Mouse (Mus musculus): ENCODE data around the gene Qrich1.

The Qrich1 gene

GRCm38 (mm10) chr9:108481520-108482210, 34.9 kb upstream of the Qrich1 start:
- TF ChIP-seq CTCF (conservative IDR thresholded peaks at IDR 0.05; ENCODE audit: low read length) (no peak), NANOG (IDR thresholded peaks at IDR 0.05; ENCODE audit: borderline replicate concordance, low read length) (no peak), POU5F1 (IDR thresholded peaks at IDR 0.05; ENCODE audit: borderline replicate concordance, low read length) (no peak)
- Histone ChIP-seq H3K9me3 (ENCODE audit: low read length) (no peaks in the 10 kb centered on the region), H3K4me3 (replicated peaks; ENCODE audit: low read length) (no peak overlapping the region), H3K4me1 (replicated peaks; ENCODE audit: low read depth, low read length) (peaks cover 71% of the 10 kb centered on the region), H3K27me3 (ENCODE audit: insufficient read depth, low read length) (peaks cover 11% of the 10 kb centered on the region), H3K36me3 (ENCODE audit: insufficient read depth, low read length) (peaks cover 38% of the 10 kb centered on the region)

- H3K36me3 ChIP-seq (ENCODE audit: insufficient read depth, low read length) = peaks cover 46% of the 10 kb centered on the region
- peaks cover 11% of the 10 kb centered on the region for H3K27me3 ChIP-seq (ENCODE audit: insufficient read depth, low read length)
- no peaks in the 10 kb centered on the region for H3K9me3 ChIP-seq (ENCODE audit: low read length)
- H3K4me1 ChIP-seq (replicated peaks; ENCODE audit: low read depth, low read length) = peaks cover 77% of the 10 kb centered on the region
- H3K4me3 ChIP-seq (replicated peaks; ENCODE audit: low read length) = 0 out of 2 replicates have a peak overlapping the region, but pooled peaks have one; percentile 10
- TF ChIP-seq CTCF (conservative IDR thresholded peaks at IDR 0.05; ENCODE audit: low read length) = no peak
- TF ChIP-seq POU5F1 (IDR thresholded peaks at IDR 0.05; ENCODE audit: borderline replicate concordance, low read length) = no peak
- no peak for TF ChIP-seq NANOG (IDR thresholded peaks at IDR 0.05; ENCODE audit: borderline replicate concordance, low read length)
These were observed 33.4 kb upstream of the Qrich1 start for GRCm38 (mm10) chr9:108483051-108483790.

GRCm38 (mm10) chr9:108484021-108484420, 32.6 kb upstream of the Qrich1 start:
- Histone ChIP-seq H3K4me3 (replicated peaks; ENCODE audit: low read length) (0 out of 2 replicates have a peak overlapping the region, but pooled peaks have one; percentile 7), H3K27me3 (ENCODE audit: insufficient read depth, low read length) (peaks cover 11% of the 10 kb centered on the region), H3K4me1 (replicated peaks; ENCODE audit: low read depth, low read length) (peaks cover 79% of the 10 kb centered on the region), H3K36me3 (ENCODE audit: insufficient read depth, low read length) (peaks cover 49% of the 10 kb centered on the region), H3K9me3 (ENCODE audit: low read length) (no peaks in the 10 kb centered on the region)
- TF ChIP-seq CTCF (conservative IDR thresholded peaks at IDR 0.05; ENCODE audit: low read length) (no peak), POU5F1 (IDR thresholded peaks at IDR 0.05; ENCODE audit: borderline replicate concordance, low read length) (no peak), NANOG (IDR thresholded peaks at IDR 0.05; ENCODE audit: borderline replicate concordance, low read length) (no peak)

GRCm38 (mm10) chr9:108485301-108485875, 31.2 kb upstream of the Qrich1 start:
- peaks cover 53% of the 10 kb centered on the region for H3K36me3 ChIP-seq (ENCODE audit: insufficient read depth, low read length)
- H3K4me1 ChIP-seq (replicated peaks; ENCODE audit: low read depth, low read length) = peaks cover 78% of the 10 kb centered on the region
- H3K9me3 ChIP-seq (ENCODE audit: low read length) = no peaks in the 10 kb centered on the region
- TF ChIP-seq CTCF (conservative IDR thresholded peaks at IDR 0.05; ENCODE audit: low read length) (no peak), POU5F1 (IDR thresholded peaks at IDR 0.05; ENCODE audit: borderline replicate concordance, low read length) (no peak), NANOG (IDR thresholded peaks at IDR 0.05; ENCODE audit: borderline replicate concordance, low read length) (no peak)
- H3K27me3 ChIP-seq (ENCODE audit: insufficient read depth, low read length) = peaks cover 11% of the 10 kb centered on the region
- no peak overlapping the region for H3K4me3 ChIP-seq (replicated peaks; ENCODE audit: low read length)

GRCm38 (mm10) chr9:108486973-108487530, 29.6 kb upstream of the Qrich1 start:
- TF ChIP-seq NANOG (IDR thresholded peaks at IDR 0.05; ENCODE audit: borderline replicate concordance, low read length) (no peak), CTCF (conservative IDR thresholded peaks at IDR 0.05; ENCODE audit: low read length) (no peak), POU5F1 (IDR thresholded peaks at IDR 0.05; ENCODE audit: borderline replicate concordance, low read length) (no peak)
- H3K36me3 ChIP-seq (ENCODE audit: insufficient read depth, low read length) = peaks cover 53% of the 10 kb centered on the region
- H3K27me3 ChIP-seq (ENCODE audit: insufficient read depth, low read length) = no peaks in the 10 kb centered on the region
- H3K4me3 ChIP-seq (replicated peaks; ENCODE audit: low read length) = peak overlapping the region; percentile 96
- H3K9me3 ChIP-seq (ENCODE audit: low read length) = no peaks in the 10 kb centered on the region
- H3K4me1 ChIP-seq (replicated peaks; ENCODE audit: low read depth, low read length) = peaks cover 72% of the 10 kb centered on the region

GRCm38 (mm10) chr9:108488403-108488802, 28.2 kb upstream of the Qrich1 start:
- Histone ChIP-seq H3K4me3 (replicated peaks; ENCODE audit: low read length) (peak overlapping the region; percentile 96), H3K9me3 (ENCODE audit: low read length) (no peaks in the 10 kb centered on the region), H3K27me3 (ENCODE audit: insufficient read depth, low read length) (no peaks in the 10 kb centered on the region), H3K4me1 (replicated peaks; ENCODE audit: low read depth, low read length) (peaks cover 68% of the 10 kb centered on the region), H3K36me3 (ENCODE audit: insufficient read depth, low read length) (peaks cover 55% of the 10 kb centered on the region)
- TF ChIP-seq NANOG (IDR thresholded peaks at IDR 0.05; ENCODE audit: borderline replicate concordance, low read length) (no peak), POU5F1 (IDR thresholded peaks at IDR 0.05; ENCODE audit: borderline replicate concordance, low read length) (no peak), CTCF (conservative IDR thresholded peaks at IDR 0.05; ENCODE audit: low read length) (no peak)

DNA sequence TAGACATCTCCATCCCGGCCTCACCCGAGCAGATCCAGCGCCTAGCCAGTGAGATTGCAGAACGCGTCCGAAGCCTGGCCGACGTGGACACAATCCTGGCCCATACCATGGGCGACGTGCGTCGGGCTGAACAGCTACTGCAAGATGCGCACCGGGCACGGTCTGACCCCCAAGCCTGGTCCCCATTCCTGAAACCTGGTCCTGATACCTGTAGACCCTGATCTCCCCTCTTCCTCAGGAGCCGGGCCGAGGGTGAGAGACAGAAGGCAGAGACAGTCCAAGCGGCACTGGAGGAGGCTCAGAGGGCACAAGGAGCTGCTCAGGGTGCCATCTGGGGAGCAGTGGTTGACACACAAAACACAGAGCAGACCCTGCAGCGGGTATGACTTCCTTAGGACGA, 27.4 kb upstream of the Qrich1 start:
- Histone ChIP-seq H3K36me3 (ENCODE audit: insufficient read depth, low read length) (peaks cover 61% of the 10 kb centered on the region), H3K4me1 (replicated peaks; ENCODE audit: low read depth, low read length) (peaks cover 63% of the 10 kb centered on the region), H3K4me3 (replicated peaks; ENCODE audit: low read length) (peak overlapping the region; percentile 96), H3K9me3 (ENCODE audit: low read length) (no peaks in the 10 kb centered on the region), H3K27me3 (ENCODE audit: insufficient read depth, low read length) (no peaks in the 10 kb centered on the region)
- TF ChIP-seq CTCF (conservative IDR thresholded peaks at IDR 0.05; ENCODE audit: low read length) (no peak), POU5F1 (IDR thresholded peaks at IDR 0.05; ENCODE audit: borderline replicate concordance, low read length) (no peak), NANOG (IDR thresholded peaks at IDR 0.05; ENCODE audit: borderline replicate concordance, low read length) (no peak)
